Mouse (Mus musculus): ENCODE results near the gene Lpar3. TPM values are rescaled to one million over a fixed set of nuclear protein-coding genes. Genes with fewer than 3 reads are reported as not detected.

The Lpar3 gene
- polyA plus RNA-seq, 1 experiment from 2014 or later, result 1.2 TPM

DNA sequence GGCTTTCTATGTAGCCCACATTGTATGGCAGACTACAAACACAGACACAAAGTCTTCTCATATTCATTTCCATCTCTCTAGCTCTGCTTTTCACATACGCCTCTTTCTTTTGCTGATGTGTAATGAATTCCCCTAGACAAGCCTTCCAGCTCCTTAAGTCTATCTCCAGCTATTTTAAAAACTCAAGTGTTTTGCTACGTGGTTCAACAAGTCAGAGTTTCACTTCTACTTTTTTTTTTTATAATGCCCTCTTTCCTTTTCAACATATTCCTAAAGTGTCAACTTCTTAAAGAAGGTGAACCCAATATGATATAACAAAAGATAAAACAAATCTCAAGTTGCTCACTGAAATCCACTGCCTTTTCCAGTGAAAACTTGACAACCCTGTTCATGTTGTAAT is 8.8 kb upstream of the Lpar3 start:
- ATAC-seq (ENCODE audit: insufficient read depth, low FRiP score, low read depth), result no peak
- Histone ChIP-seq H3K4me3 (replicated peaks) (no peak overlapping the region), H3K27me3 (replicated peaks) (no peaks in the 10 kb centered on the region), H3K9ac (no peak overlapping the region), H3K27ac (no peak overlapping the region), H3K4me2 (no peak overlapping the region), H3K4me1 (no peaks in the 10 kb centered on the region), H3K36me3 (no peaks in the 10 kb centered on the region), H3K9me3 (no peaks in the 10 kb centered on the region)
- 75% methylated on average over 2 of the region's 2 CpGs for WGBS

DNA sequence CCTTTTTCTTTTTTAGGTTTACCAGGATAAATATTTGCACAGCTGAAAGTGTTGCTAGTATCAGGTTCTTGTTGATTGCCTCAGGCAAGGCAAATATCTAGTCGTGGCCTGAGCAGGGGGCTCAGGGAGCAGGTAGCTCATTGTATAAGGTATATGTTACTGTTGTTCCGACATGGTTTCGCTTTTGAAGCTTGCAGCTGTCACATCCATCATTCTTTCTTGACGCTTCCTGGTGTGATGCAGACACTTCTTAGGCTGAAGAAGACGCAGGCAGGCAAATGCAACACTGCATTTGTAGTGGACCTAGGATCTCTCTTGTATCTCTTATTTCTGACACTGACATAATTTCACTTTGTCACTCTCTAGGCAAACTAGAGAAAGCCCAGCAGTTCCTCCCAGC is 7.4 kb upstream of the Lpar3 start:
- Histone ChIP-seq H3K9me3 (no peaks in the 10 kb centered on the region), H3K4me1 (no peaks in the 10 kb centered on the region), H3K36me3 (no peaks in the 10 kb centered on the region), H3K9ac (no peak overlapping the region), H3K27ac (no peak overlapping the region), H3K4me2 (0 out of 2 replicates have a peak overlapping the region, but pooled peaks have one; percentile 3), H3K4me3 (replicated peaks) (no peak overlapping the region; the same call in 1 of the 2 replicates), H3K27me3 (replicated peaks) (no peaks in the 10 kb centered on the region)
- 31% methylated on average over 5 of the region's 5 CpGs for WGBS
- no peak for ATAC-seq (ENCODE audit: insufficient read depth, low FRiP score, low read depth)

DNA sequence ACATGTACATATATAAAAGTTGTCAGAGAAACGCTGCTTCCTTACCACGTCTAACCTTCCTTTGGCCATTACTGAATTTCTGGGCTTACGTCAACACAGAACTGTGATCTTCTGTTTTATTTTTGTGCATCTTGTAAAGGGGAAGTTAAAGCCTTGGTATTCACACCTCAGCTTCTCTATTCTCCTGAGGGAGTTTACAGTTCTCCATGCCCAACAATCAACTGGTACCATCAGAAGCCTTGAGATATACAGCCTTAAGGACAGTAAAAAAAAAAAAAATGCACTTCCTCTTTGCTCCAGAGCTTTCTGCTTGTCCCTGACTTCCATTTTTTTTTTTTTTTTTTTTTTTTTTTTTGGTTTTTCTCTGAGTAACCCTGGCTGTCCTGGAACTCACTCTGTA is 4.2 kb upstream of the Lpar3 start:
- 85% methylated on average over 3 of the region's 3 CpGs for WGBS
- Histone ChIP-seq H3K9ac (no peak overlapping the region), H3K4me1 (0 out of 2 replicates have a peak, but pooled peaks cover 6% of the 10 kb centered on the region), H3K9me3 (no peaks in the 10 kb centered on the region), H3K4me2 (no peak overlapping the region), H3K36me3 (no peaks in the 10 kb centered on the region), H3K27ac (no peak overlapping the region), H3K4me3 (replicated peaks) (no peak overlapping the region), H3K27me3 (replicated peaks) (peaks cover 11% of the 10 kb centered on the region)
- ATAC-seq (ENCODE audit: insufficient read depth, low FRiP score, low read depth), result no peak

DNA sequence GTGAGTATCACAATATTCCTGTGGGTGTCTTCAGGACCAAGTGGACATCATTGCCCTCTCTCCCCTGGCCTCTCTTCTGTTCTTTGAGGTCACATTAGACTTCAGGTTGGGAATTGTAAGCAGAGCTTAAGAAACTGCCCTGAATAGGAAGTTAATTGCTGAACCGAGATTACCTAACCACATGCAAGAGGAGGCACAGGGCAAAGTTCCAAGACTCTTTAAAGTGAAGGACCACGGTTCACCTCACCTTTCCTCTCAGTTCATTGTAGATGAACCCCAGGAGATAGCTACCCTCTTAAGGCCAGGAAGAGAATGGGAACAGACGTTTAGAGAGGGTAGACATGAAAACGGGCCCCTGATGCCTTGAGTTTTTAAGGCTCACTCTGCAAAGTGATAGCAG is 3.5 kb downstream of the Lpar3 start:
- no peak overlapping the region for H3K27ac ChIP-seq
- no peak for ATAC-seq (ENCODE audit: insufficient read depth, low FRiP score, low read depth)

DNA sequence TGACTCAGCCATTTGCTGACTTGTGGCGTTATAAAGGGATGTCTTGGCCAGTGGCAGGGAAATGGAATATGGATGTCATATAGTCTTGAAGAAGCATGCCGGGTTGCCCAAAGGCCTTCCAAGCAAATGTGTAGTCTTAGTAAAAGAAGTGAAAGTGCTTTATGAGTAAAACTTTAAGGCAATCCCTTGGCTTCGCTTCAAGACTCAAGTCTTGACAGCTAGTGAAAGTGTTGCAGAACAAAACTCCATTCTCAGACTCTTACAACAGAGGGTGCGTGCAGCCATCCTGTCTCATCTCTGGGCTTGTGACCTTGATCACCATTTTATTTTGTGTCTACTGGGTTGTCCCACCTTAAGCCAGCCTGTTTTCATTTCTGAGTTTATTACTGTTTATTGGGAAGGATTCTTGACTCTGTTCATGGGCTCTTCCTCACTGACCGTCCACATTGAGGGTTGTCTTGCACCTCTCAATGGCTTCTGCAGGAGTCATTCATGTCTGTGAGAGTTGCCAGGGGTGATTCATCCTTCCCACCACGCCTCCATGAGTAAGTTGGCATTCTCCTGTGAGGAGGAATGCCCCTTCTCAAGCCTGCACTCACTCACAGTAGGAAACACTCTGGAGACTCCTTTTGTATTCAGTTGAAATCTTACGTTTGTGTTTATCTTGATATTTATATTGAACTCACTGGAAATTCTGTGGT is 4.4 kb downstream of the Lpar3 start:
- Histone ChIP-seq H3K4me1 (0 out of 2 replicates have a peak, but pooled peaks cover 6% of the 10 kb centered on the region), H3K9me3 (no peaks in the 10 kb centered on the region), H3K4me3 (replicated peaks) (no peak overlapping the region), H3K9ac (no peak overlapping the region), H3K27me3 (replicated peaks) (peaks cover 18% of the 10 kb centered on the region), H3K36me3 (no peaks in the 10 kb centered on the region), H3K27ac (no peak overlapping the region), H3K4me2 (no peak overlapping the region)
- no peak for ATAC-seq (ENCODE audit: insufficient read depth, low FRiP score, low read depth)
- 77% methylated on average over 7 of the region's 7 CpGs for WGBS

More for the DNA sequence above, 3.5 kb downstream of the Lpar3 start:
- Histone ChIP-seq H3K36me3 (no peaks in the 10 kb centered on the region), H3K27me3 (replicated peaks) (peaks cover 22% of the 10 kb centered on the region), H3K4me2 (no peak overlapping the region), H3K9me3 (no peaks in the 10 kb centered on the region), H3K4me3 (replicated peaks) (no peak overlapping the region), H3K9ac (no peak overlapping the region), H3K4me1 (0 out of 2 replicates have a peak, but pooled peaks cover 6% of the 10 kb centered on the region)
- 68% methylated on average over 4 of the region's 4 CpGs for WGBS

DNA sequence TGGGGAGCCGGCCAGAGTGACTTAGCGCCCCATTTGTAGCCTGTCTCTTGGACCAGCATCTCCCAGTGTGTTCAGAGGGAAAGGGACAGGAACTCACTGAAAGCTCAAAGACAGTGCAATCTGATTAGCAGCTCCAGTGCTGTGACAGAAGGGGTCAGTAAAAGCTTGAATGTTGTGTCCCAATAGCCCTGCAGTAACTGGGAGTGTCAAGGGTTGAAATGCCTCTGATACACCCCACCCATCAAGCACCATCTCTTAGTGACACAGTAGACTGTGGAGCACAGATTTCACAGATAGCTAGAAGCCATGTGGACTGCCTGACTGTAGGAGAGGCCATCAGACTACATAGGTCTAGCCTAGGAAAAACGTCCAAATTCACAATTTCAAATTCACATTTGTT is 6.7 kb downstream of the Lpar3 start:
- no peak for ATAC-seq (ENCODE audit: insufficient read depth, low FRiP score, low read depth)
- 55% methylated on average over 3 of the region's 3 CpGs for WGBS
- H3K27me3 ChIP-seq (replicated peaks), result 0 out of 2 replicates have a peak, but pooled peaks cover 4% of the 10 kb centered on the region
- no peak overlapping the region for H3K4me2 ChIP-seq
- no peak overlapping the region for H3K27ac ChIP-seq
- no peaks in the 10 kb centered on the region for H3K36me3 ChIP-seq
- H3K4me3 ChIP-seq (replicated peaks), result no peak overlapping the region
- no peaks in the 10 kb centered on the region for H3K9me3 ChIP-seq
- H3K9ac ChIP-seq, result no peak overlapping the region
- H3K4me1 ChIP-seq, result no peaks in the 10 kb centered on the region

DNA sequence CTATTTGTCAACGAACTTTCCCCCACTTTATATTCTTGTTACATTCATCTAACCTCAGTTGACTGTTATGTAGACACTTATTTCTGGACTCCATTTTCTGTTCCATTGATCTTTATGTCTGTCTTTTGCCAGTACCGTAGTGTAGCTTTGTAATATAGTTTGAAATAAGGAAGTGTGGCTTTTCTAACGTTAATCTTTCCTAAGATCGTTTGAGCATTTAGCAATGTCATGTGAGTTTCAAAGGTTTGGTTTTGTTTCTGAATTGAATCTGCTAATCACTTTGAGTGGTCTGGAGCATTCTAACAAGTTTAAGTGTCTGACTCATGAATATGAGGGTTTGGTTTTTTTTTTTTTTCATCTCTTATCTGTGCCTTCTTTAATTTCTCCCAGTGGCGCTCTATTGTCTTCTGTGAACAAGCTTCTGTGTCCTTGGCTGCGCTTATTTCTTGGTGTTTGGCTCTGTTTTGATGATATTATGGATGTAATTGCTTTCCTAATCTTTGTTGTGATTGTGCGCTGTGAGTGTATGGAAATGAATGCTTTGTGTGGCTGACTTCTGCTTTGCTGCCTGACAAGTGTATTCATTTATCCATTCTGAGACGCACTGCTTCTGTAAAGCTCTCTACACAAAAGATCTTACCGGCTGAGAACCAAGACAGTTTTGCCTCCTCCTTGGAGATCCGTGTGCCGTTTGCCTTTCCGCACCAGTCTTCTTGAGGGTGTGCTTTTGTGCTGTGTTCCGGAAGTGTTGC is 8.0 kb downstream of the Lpar3 start:
- no peak overlapping the region for H3K9ac ChIP-seq
- ATAC-seq (ENCODE audit: insufficient read depth, low FRiP score, low read depth), result no peak
- no peak overlapping the region for H3K4me2 ChIP-seq
- H3K4me1 ChIP-seq, result no peaks in the 10 kb centered on the region
- no peak overlapping the region for H3K27ac ChIP-seq
- H3K4me3 ChIP-seq (replicated peaks), result no peak overlapping the region
- H3K27me3 ChIP-seq (replicated peaks), result no peaks in the 10 kb centered on the region
- WGBS, result 81% methylated on average over 13 of the region's 13 CpGs
- H3K9me3 ChIP-seq, result no peaks in the 10 kb centered on the region
- no peaks in the 10 kb centered on the region for H3K36me3 ChIP-seq

DNA sequence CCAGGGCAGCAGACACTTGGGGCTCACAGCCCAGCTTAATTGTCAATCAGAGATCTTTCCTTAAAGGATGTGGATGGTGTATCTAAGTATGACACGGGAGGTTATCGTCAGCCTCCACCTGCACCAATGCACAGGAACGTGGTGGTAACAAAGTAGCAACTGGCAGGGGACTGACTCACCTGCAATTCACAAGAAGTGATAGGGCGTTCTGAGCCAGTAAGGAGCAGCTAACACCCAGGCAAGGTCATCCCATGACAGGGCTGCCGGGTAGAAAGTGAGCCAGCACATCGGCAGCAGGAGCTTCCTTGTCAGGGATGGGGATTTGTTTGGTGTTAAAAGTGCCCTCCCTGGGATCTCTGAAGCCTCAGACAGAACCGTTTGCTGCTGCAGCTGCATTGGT is 11.9 kb downstream of the Lpar3 start:
- Histone ChIP-seq H3K36me3 (no peaks in the 10 kb centered on the region), H3K4me3 (replicated peaks) (no peak overlapping the region), H3K4me1 (0 out of 2 replicates have a peak, but pooled peaks cover 3% of the 10 kb centered on the region), H3K9me3 (no peaks in the 10 kb centered on the region), H3K4me2 (no peak overlapping the region), H3K9ac (no peak overlapping the region), H3K27ac (no peak overlapping the region), H3K27me3 (replicated peaks) (no peaks in the 10 kb centered on the region)
- 60% methylated on average over 7 of the region's 7 CpGs for WGBS
- ATAC-seq (ENCODE audit: insufficient read depth, low FRiP score, low read depth), result no peak

DNA sequence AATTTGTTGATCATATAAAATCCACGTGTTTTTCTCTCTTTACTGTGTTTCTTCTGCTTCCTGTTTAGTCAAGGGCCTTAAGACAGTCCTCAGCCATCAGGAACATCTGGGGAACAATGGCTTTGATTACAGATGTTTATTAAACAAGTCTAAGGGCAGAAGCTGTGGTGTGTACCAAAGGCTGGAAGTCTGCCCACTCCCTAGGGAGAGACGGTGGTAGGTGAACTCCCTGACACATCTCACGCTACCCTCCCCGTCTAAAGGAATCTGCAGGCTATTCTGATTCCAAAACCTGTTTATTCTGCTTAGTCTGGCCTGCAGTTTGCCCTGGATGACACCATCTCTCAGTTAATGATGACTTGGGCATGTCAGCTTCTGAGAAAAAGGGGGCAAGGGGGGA is 13.0 kb downstream of the Lpar3 start:
- H3K4me3 ChIP-seq (replicated peaks), result no peak overlapping the region
- 0 out of 2 replicates have a peak, but pooled peaks cover 3% of the 10 kb centered on the region for H3K4me1 ChIP-seq
- no peaks in the 10 kb centered on the region for H3K9me3 ChIP-seq
- no peak overlapping the region for H3K9ac ChIP-seq
- H3K36me3 ChIP-seq, result no peaks in the 10 kb centered on the region
- H3K4me2 ChIP-seq, result no peak overlapping the region
- H3K27ac ChIP-seq, result no peak overlapping the region
- WGBS, result 41% methylated on average over 4 of the region's 4 CpGs
- H3K27me3 ChIP-seq (replicated peaks), result no peaks in the 10 kb centered on the region
- no peak for ATAC-seq (ENCODE audit: insufficient read depth, low FRiP score, low read depth)

DNA sequence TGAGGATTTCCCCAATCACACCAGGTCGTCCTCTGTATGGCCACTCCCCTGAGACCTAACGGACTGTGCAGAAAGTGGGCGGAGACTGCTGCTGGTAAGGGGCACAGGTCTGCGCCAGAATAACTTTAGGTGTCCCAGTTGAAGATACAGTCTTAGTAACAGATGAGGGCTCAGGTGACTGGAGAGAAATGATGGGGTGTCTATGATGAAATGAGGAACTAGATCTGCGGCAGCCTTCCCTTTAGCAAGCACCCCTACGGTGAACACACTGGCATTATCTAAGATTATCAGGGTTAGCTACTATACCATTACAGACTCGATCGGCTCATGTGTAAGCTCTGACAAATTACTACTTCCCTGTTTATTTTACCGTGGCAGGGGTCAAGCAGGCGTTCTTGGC is 13.8 kb downstream of the Lpar3 start:
- no peaks in the 10 kb centered on the region for H3K27me3 ChIP-seq (replicated peaks)
- no peak for ATAC-seq (ENCODE audit: insufficient read depth, low FRiP score, low read depth)
- H3K27ac ChIP-seq, result no peak overlapping the region
- H3K4me3 ChIP-seq (replicated peaks), result no peak overlapping the region
- WGBS, result 40% methylated on average over 10 of the region's 10 CpGs
- no peaks in the 10 kb centered on the region for H3K9me3 ChIP-seq
- no peaks in the 10 kb centered on the region for H3K36me3 ChIP-seq
- H3K4me1 ChIP-seq, result 0 out of 2 replicates have a peak, but pooled peaks cover 3% of the 10 kb centered on the region
- no peak overlapping the region for H3K4me2 ChIP-seq
- no peak overlapping the region for H3K9ac ChIP-seq

DNA sequence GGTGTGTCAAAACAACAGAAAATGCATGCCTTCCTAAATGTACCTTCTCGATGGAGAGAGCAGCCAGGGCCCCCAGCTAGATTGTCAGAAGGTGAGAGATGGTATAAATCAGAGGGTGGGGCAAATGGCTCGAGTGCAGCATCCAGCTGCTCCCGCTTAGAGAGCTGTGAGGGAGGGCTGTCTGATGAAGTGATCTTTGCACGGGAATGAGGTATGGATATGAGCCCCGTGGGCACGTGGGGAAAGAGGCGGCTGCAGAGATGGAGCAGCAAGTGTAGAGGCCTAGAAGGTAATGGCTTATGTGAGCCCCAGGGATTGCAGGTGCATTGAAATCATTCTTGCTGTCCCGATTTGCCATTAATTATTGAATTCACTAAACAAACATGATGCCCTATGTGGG is 15.5 kb downstream of the Lpar3 start:
- 50% methylated on average over 8 of the region's 8 CpGs for WGBS
- Histone ChIP-seq H3K4me3 (replicated peaks) (no peak overlapping the region), H3K27me3 (replicated peaks) (no peaks in the 10 kb centered on the region), H3K27ac (no peak overlapping the region), H3K36me3 (no peaks in the 10 kb centered on the region), H3K9me3 (no peaks in the 10 kb centered on the region), H3K4me2 (no peak overlapping the region), H3K9ac (no peak overlapping the region), H3K4me1 (0 out of 2 replicates have a peak, but pooled peaks cover 3% of the 10 kb centered on the region)
- no peak for ATAC-seq (ENCODE audit: insufficient read depth, low FRiP score, low read depth)

DNA sequence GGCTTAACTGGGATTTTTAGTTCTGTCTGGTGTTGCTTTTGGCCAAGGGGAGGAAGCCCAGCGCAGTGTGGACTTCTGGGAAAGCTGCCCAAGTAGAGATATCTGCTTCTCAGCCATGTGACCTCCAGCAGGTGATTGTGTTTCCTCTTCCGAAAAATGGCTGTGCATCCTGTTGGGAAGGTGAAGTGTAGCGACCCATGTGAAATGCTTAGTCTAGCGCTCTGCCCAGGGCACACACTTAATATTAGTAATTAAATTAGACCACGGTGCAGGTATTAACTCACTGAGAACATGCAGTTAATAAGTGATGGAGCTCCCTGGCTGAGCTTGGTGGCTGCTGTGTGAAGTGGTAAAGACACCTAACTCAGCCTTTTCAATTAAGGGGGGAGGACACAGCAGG is 16.9 kb downstream of the Lpar3 start:
- no peak overlapping the region for H3K9ac ChIP-seq
- no peak overlapping the region for H3K4me2 ChIP-seq
- ATAC-seq (ENCODE audit: insufficient read depth, low FRiP score, low read depth), result no peak
- no peaks in the 10 kb centered on the region for H3K36me3 ChIP-seq
- no peaks in the 10 kb centered on the region for H3K9me3 ChIP-seq
- H3K4me3 ChIP-seq (replicated peaks), result no peak overlapping the region
- H3K4me1 ChIP-seq, result 0 out of 2 replicates have a peak, but pooled peaks cover 3% of the 10 kb centered on the region
- no peaks in the 10 kb centered on the region for H3K27me3 ChIP-seq (replicated peaks)
- WGBS, result 70% methylated on average over 5 of the region's 5 CpGs
- no peak overlapping the region for H3K27ac ChIP-seq

Measured in stomach, embryonic 15.5 days (tissue).